Mouse (Mus musculus): ENCODE measurements at regions not wholly inside any gene's neighbourhood (a gene's known extent, or its start where the extent isn't known, plus 50 kb on each side); places are given as distances from the start of the nearest gene placed in this dataset.

DNA sequence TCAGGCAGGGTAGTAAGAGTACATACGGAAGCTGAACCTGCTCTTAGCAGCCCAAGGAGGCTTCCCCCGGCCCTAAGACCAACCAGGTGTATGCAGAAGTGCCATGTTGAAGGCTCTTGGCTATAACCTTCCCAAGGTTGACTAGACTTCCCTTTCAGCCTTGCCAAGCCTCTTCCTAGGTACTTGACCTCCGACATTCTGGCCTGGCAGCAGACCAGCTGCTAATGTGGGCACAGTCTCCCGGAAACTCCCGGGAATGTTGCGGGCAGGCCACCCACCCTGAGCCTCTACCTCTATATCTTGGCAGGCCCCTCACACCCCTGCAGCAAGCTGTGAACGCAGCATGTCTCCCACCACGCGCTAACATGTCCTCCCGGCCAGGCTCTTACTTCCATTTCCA lies 201.1 kb downstream of the Thbs2 start:
- no peak for DNase-seq

DNA sequence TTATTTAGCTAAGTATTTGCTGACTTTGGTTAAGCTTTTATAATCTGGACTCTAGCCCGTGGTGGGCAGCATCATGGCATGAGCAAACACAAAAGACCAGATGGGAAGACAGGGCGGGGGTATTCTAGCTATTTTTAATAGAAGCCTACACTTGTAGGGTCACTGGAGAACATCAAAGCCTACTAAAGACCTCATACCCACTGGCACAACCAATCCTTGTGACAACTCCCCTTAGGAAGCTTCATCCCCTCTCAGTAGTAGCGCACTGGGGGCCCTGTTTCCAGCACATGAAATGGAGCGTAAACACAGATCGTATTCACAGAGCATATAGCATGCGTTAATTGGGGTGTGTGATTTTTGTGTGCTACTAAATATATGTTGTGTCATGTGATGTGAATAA lies 202.4 kb downstream of the Smoc2 start:
- DNase-seq, result no peak

DNA sequence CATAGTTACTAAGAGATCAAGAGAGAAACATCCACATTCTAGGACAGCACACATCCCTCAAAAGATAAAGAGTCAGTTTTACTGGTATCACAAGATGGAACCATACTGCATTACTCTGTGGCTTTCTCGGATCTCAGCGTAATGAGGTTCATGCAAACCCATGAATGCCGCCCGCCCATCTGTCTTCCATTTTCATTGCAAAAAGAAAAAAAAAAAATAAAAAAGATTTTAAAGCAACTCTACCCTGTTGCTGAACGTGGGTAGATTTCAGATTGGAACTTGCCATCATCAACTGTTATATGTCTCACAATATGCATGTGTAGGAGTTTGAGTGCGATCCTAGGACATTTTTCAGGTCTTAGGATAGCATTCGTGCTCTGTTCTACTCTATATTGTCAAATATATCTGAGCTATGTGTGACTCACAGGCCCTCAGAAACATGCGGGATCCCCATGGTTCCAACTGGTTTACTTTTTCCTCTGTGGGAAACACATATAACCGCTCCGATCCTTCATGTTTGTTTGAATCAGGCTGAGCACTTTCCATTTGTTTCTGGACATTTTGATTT lies 199.7 kb downstream of the Smoc2 start:
- DNase-seq, result no peak

DNA sequence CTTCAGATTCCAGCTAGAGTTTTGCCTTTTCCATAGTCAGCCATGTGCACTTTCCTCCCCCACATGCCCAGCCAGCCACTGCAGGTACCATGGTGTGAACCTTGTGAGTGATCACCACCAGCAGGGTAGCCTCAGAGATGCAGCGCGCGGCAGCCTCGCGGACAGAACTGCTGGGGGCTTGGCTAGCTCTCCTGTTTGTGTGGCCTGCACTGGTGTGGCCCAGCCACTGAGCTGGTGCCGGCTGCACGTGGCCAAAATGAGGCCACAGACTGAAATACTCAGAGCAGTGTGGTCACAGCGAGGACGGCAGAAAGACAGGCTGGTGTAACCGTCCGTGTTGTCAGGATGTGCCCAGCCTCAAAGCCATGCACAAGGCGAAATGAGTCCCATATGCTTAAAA lies 197.4 kb downstream of the Smoc2 start:
- no peak for DNase-seq

DNA sequence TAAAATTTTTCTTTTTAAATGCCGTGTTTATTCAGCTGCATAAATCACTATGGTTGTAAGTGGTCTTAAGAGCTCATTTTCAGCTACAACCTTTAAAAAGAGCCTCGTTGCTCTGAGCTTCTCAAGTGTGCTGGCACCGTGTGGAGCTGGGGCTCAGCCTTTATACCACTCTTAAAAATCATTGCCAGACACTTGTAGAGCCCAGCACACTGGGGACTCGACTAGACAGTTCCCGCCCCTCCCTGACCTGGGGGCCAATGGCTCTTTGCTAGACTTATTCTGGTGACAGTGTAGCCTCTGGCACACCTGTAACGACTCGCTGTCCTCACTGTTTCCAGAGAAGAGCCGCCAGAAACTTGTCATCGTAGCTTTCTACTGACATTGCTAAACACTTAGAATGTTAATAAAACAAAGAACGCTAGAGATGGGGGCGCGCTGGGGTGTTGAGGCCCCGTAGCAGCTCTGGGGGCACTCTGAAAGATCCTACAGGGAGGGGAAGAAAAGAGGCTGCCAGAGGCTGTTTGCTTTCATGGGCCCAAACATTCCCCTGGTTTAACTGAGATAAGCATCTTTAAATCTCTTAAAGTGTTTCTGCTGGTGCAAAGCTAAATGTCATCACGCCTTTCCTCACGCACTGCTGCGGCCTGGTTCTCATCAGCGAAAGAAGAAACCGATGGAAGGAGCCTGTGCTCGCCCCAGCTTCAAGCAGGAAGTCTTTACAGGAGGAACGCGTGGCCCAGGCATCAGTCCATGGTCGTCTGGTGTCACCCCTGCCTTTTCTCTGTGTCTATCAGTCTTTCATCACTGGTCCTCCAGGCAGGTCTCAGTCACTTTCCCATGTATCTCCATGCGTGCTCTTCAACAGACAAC lies 196.7 kb downstream of the Smoc2 start:
- no peak for DNase-seq

DNA sequence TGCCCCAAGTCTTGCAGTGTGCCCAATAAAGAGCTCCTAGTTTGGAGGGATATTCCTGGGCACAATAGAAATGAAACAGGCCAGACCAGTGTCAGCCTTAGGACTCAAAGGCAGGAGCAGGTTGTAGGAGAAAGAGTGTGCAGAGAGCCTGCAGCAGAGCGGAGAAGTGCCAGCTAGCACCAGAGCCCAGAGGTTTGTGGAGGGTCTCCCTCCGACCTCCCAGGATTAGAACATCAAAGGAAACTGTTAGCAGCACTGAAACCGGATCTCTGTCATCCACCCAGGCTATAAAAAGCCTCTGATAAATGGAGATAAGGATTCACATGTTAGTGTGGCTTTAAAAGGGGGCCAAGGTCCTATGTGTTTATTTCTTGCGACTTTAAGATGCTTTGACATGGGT lies 196.0 kb downstream of the Smoc2 start:
- no peak for DNase-seq

DNA sequence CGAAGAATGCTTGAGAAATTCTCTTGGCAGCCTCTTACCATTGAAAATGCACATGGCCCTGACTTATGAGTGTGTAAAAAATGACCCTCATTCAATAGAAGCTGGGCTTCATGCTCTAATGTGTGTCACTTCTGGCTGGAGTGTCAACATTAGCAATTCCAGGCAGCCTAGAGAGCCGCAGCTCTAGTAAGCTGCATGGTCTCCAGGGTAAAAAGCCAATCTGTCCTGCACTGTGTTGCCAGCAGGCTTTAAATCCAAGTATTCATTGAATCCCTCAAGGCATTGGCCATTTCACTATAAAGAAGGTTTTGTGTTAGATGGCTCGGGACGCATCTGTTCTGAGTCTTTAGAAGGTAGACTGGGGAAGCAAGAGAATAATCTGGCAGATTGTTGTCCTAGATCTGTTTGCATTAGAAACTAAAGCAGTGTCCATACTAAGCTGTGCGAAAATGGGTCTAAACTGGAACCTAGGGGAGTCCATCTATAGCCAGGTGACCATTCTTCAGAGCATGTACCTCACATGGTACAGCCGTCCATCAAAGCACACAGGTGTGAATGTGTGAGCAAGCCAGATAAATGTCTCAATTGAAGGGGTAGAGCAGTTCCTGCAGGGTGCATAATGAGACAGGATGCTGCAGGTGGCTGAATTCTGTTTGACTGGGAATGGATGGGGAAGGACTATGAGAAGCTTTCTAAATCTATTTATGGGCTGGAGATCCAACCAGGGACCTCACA lies 189.6 kb downstream of the Smoc2 start:
- no peak for DNase-seq

DNA sequence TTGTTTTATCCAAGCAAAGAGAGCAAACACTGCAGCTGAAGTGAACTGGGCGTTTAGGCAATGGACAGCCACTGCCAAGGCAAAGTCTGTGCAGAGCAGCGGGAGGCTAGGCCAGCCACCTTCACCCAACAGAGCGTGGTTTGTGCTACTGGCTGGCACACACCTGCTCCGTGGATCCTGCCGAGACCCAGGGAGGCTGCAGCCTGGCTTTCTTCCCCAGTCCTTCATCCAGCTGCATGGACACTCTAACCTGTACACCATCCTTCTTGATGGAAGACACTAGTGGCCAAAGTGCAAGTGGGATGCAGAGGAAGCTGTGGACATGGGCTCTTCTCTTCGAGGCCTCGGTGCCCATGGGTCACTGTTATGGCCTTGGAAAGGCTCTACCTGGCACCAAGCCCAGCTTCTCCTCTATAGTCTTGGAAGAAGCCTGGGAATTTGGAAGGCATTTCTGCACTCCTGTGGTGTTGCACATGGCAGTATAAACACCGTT lies 176.0 kb downstream of the Smoc2 start:
- DNase-seq, result no peak
